Mouse (Mus musculus) heart, postnatal 0 days (tissue): ENCODE data around the gene Fam19a5. TPM values are rescaled to one million over a fixed set of nuclear protein-coding genes. Genes with fewer than 3 reads are reported as not detected.

Experiments
- ATAC-seq: fragments of 200-750 bp; cut with Nextera tagmentation; 2 replicates; pipeline ENCODE4 v1.8.0; 2017; ENCODE audit warnings: low read depth, moderate number of reproducible peaks, moderate library complexity; ENCODE audit not compliant: insufficient read depth
- DNase-seq: peaks from one replicate; pipeline ENCODE4 v3.0.0-alpha.2; 2016; ENCODE audit warnings: low spot score
- H3K27ac ChIP-seq: fragments of 300-500 bp; sonication (generic); 2 replicates; pipeline ENCODE4 v1.5.1; 2014; ENCODE audit warnings: low read depth, mild to moderate bottlenecking
- H3K27me3 ChIP-seq: fragments of 300-500 bp; sonication (generic); 2 replicates; pipeline ENCODE4 v1.6.1; 2014; ENCODE audit warnings: low read length, mixed read lengths; ENCODE audit not compliant: control insufficient read depth, insufficient read depth
- H3K36me3 ChIP-seq: fragments of 300-500 bp; sonication (generic); replicated peaks from 2 replicates; pipeline ENCODE4 v1.6.1; 2014; ENCODE audit warnings: low read length, mixed read lengths; ENCODE audit not compliant: control insufficient read depth, insufficient read depth
- H3K4me1 ChIP-seq: fragments of 300-500 bp; sonication (generic); 2 replicates; pipeline ENCODE4 v1.6.1; 2014; ENCODE audit warnings: antibody characterized with exemption; ENCODE audit not compliant: control insufficient read depth, insufficient read depth
- H3K4me2 ChIP-seq: fragments of 300-500 bp; sonication (generic); 2 replicates; pipeline ENCODE4 v1.6.1; 2014; ENCODE audit warnings: low read depth, mild to moderate bottlenecking, low read length, moderate library complexity
- H3K4me3 ChIP-seq: fragments of 300-500 bp; sonication (generic); 2 replicates; pipeline ENCODE4 v1.5.1; 2014; ENCODE audit warnings: low read depth, low read length
- H3K9ac ChIP-seq: fragments of 300-500 bp; sonication (generic); replicated peaks from 2 replicates; pipeline ENCODE4 v1.6.1; 2014; ENCODE audit warnings: low read depth, low read length, mixed read lengths
- H3K9me3 ChIP-seq: fragments of 300-500 bp; sonication (generic); replicated peaks from 2 replicates; pipeline ENCODE4 v1.6.1; 2016; ENCODE audit warnings: low read length; ENCODE audit not compliant: control insufficient read depth
- CTCF ChIP-seq: IDR thresholded peaks from 2 replicates; pipeline ENCODE4 v1.5.1; 2016; ENCODE audit warnings: antibody characterized with exemption, control low read depth, low read depth
- EP300 ChIP-seq: IDR thresholded peaks from 2 replicates; pipeline ENCODE4 v1.6.1; 2016; ENCODE audit warnings: antibody characterized with exemption, low read depth
- WGBS: fragments of 180-500 bp; shearing (Covaris S2); extraction: QIAGEN DNeasy Blood & Tissue Kit; methylation state at CpG from one replicate; pipeline ENCODE4 v1.1.7; 2014; 5-methylcytosine and 5-hydroxymethylcytosine counted together
- polyA plus RNA-seq: library from polyadenylated mRNA; unstranded; fragments of >200 nt; fragmentation: Nextera tagmentation; extraction: Ambion mirVana; gene quantifications from 2 replicates; pipeline ENCODE4 v1.2.1, GENCODE M21; 2015
- total RNA-seq: library from RNA; depleted of rRNA; stranded (reverse); fragments of >200 nt; gene quantifications from 2 replicates; pipeline ENCODE4 v1.2.3, GENCODE M21; 2014; ENCODE audit warnings: low replicate concordance

Gene Fam19a5
- total and polyA plus RNA-seq, 2 experiments from 2014 or later, result 0.27 to 2.5 TPM

GRCm38 (mm10) chr15:87570182-87570581 is 26.1 kb downstream of the Fam19a5 start:
- DNase-seq (no peak), ATAC-seq (no peak)
- Histone ChIP-seq H3K9ac (no peak overlapping the region), H3K27me3 (no peaks in the 10 kb centered on the region), H3K9me3 (no peaks in the 10 kb centered on the region), H3K4me2 (no peak overlapping the region), H3K27ac (no peak overlapping the region), H3K4me1 (no peaks in the 10 kb centered on the region), H3K4me3 (no peak overlapping the region), H3K36me3 (no peaks in the 10 kb centered on the region)
- 52% methylated on average over 11 of the region's 11 CpGs for WGBS
- TF ChIP-seq CTCF (no peak), EP300 (no peak)

GRCm38 (mm10) chr15:87579861-87580260 is 35.8 kb downstream of the Fam19a5 start:
- no peaks in the 10 kb centered on the region for H3K4me1 ChIP-seq
- H3K9ac ChIP-seq, result no peak overlapping the region
- H3K4me3 ChIP-seq, result no peak overlapping the region
- no peaks in the 10 kb centered on the region for H3K9me3 ChIP-seq
- no peak overlapping the region for H3K27ac ChIP-seq
- no peaks in the 10 kb centered on the region for H3K36me3 ChIP-seq
- WGBS, result 60% methylated on average over 5 of the region's 5 CpGs
- DNase-seq, result no peak
- no peak for ATAC-seq
- no peak overlapping the region for H3K4me2 ChIP-seq
- H3K27me3 ChIP-seq, result no peaks in the 10 kb centered on the region
- TF ChIP-seq CTCF (no peak), EP300 (no peak)

DNA sequence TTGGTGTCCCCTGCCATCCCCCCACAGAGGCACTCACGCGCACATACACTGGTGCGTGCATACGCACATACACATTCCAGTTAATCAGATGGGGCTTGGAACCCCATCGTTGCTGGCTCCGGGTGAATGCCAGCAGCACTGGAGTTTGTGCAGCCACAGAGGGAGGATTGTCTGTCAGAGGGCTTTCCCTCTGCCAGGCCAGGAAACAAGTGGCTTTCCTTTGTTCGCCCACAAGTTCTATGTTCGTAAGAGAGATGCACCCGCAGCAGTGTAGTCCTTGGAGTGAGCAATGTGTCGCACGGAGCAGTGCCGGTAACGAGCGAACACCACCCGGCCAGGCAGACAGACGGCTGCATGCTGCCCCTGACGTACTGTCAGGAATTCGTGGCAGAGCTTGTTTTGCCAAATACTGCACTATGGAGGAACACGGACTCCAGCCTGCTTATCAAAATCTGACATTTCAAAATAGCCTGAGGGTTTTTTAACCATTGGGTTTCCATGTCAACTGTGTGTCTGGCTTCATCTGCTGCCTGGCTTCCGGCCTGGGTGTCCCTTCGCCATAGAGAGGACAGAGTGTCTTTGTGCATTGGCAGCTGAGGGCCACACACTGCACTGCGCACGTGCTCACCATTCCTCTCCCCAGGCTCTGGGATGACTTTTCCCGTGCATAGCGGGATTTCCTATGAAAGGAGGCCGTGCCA is 40.0 kb downstream of the Fam19a5 start:
- no peak for ATAC-seq
- no peak for DNase-seq

GRCm38 (mm10) chr15:87590975-87591374 is 46.9 kb downstream of the Fam19a5 start:
- Histone ChIP-seq H3K9me3 (no peaks in the 10 kb centered on the region), H3K36me3 (no peaks in the 10 kb centered on the region), H3K4me3 (no peak overlapping the region), H3K27me3 (no peaks in the 10 kb centered on the region), H3K27ac (no peak overlapping the region), H3K4me2 (no peak overlapping the region), H3K9ac (no peak overlapping the region), H3K4me1 (no peaks in the 10 kb centered on the region)
- ATAC-seq, result no peak
- TF ChIP-seq EP300 (no peak), CTCF (no peak)
- 81% methylated on average over 10 of the region's 10 CpGs for WGBS
- no peak for DNase-seq

More for the DNA sequence above, 40.0 kb downstream of the Fam19a5 start:
- H3K4me2 ChIP-seq, result no peak overlapping the region
- H3K4me1 ChIP-seq, result no peaks in the 10 kb centered on the region
- H3K9me3 ChIP-seq, result no peaks in the 10 kb centered on the region
- 74% methylated on average over 26 of the region's 26 CpGs for WGBS
- no peaks in the 10 kb centered on the region for H3K27me3 ChIP-seq
- no peaks in the 10 kb centered on the region for H3K36me3 ChIP-seq
- H3K9ac ChIP-seq, result no peak overlapping the region
- no peak overlapping the region for H3K4me3 ChIP-seq
- no peak for TF ChIP-seq EP300
- TF ChIP-seq CTCF, result no peak
- H3K27ac ChIP-seq, result no peak overlapping the region

DNA sequence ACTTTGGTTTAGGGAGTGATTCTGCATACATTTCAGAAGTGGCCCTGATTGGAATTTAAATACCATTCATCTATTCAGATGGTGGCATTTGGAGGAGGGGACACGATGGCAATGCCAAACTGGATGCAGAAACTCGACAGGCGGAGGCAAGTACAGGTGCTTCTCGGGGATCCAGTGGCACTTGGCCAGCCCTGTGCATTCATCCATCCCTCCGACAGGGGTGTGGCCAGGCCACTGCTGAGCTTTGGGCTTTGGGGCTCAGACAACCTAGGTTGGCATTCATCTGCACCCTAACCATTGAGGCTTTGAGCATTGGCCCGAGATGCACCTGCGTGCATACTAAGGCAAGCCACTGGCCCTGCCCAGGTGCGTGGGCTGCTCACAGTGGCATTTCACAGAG is 52.6 kb downstream of the Fam19a5 start:
- no peak overlapping the region for H3K27ac ChIP-seq
- H3K9me3 ChIP-seq, result no peaks in the 10 kb centered on the region
- no peaks in the 10 kb centered on the region for H3K27me3 ChIP-seq
- ATAC-seq, result no peak
- TF ChIP-seq CTCF, result no peak
- no peak for TF ChIP-seq EP300
- no peak overlapping the region for H3K4me2 ChIP-seq
- DNase-seq, result no peak
- no peak overlapping the region for H3K4me3 ChIP-seq
- no peaks in the 10 kb centered on the region for H3K36me3 ChIP-seq
- H3K4me1 ChIP-seq, result no peaks in the 10 kb centered on the region
- H3K9ac ChIP-seq, result no peak overlapping the region
- 78% methylated on average over 8 of the region's 8 CpGs for WGBS

DNA sequence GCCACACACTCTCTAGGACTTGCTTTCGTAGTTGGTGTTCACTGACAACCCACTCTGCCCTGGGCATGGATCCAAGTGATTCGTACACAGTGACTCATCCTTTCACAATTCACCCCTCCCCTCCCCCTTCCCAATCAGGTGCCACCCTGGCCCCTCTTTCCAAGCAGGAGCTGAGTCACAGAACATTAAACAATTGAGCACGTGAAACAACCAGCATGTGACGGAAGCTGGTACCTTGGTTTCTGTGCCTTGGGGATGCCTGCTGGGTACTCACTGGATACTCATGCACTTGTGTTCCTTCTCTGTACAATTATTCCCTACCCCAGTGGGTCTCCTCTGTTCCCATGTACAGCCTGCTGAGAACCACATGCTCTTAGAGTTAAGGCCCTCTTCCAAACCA is 53.0 kb downstream of the Fam19a5 start:
- Histone ChIP-seq H3K36me3 (no peaks in the 10 kb centered on the region), H3K4me2 (no peak overlapping the region), H3K27ac (no peak overlapping the region), H3K4me3 (no peak overlapping the region), H3K9ac (no peak overlapping the region), H3K9me3 (no peaks in the 10 kb centered on the region), H3K4me1 (no peaks in the 10 kb centered on the region), H3K27me3 (no peaks in the 10 kb centered on the region)
- DNase-seq (no peak), ATAC-seq (no peak)
- TF ChIP-seq EP300, result no peak
- no peak for TF ChIP-seq CTCF
- 49% methylated on average over 4 of the region's 4 CpGs for WGBS
